Mouse (Mus musculus) liver, embryonic 11.5 days (tissue): ENCODE results near the gene Lsm2. TPM values are rescaled to one million over a fixed set of nuclear protein-coding genes. Genes with fewer than 3 reads are reported as not detected.
"Not testable (repeated sequence)": the region's sequence is repeated elsewhere in the genome, so short reads cannot be mapped to it uniquely, and the experiment has no call there.

Experiments
- ATAC-seq: fragments of 200-750 bp; cut with Nextera tagmentation; replicated peaks from 2 replicates; pipeline ENCODE4 v1.8.0; 2017; ENCODE audit warnings: moderate number of reproducible peaks, mild to moderate bottlenecking, moderate TSS enrichment, moderate library complexity; ENCODE audit not compliant: low FRiP score
- DNase-seq: peaks from one replicate; pipeline ENCODE4 v3.0.0-alpha.2; 2017; ENCODE audit warnings: low spot score
- H3K27ac ChIP-seq: fragments of 300-500 bp; sonication (generic); 2 replicates; pipeline ENCODE4 v1.5.1; 2014; ENCODE audit warnings: mild to moderate bottlenecking, low read depth, low read length, control low read depth
- H3K27me3 ChIP-seq: fragments of 300-500 bp; sonication (generic); replicated peaks from 2 replicates; pipeline ENCODE4 v1.6.1; 2014; ENCODE audit warnings: low read length, mixed read lengths; ENCODE audit not compliant: control insufficient read depth, insufficient read depth
- H3K36me3 ChIP-seq: fragments of 300-500 bp; sonication (generic); 2 replicates; pipeline ENCODE4 v1.6.1; 2014; ENCODE audit warnings: mild to moderate bottlenecking, low read length, moderate library complexity, mixed read lengths; ENCODE audit not compliant: control insufficient read depth, insufficient read depth
- H3K4me1 ChIP-seq: fragments of 300-500 bp; sonication (generic); replicated peaks from 2 replicates; pipeline ENCODE4 v1.6.1; 2014; ENCODE audit warnings: low read length, mixed read lengths; ENCODE audit not compliant: control insufficient read depth, insufficient read depth
- H3K4me2 ChIP-seq: fragments of 300-500 bp; sonication (generic); 2 replicates; pipeline ENCODE4 v1.6.1; 2014; ENCODE audit warnings: mild to moderate bottlenecking, control low read depth, moderate library complexity
- H3K4me3 ChIP-seq: fragments of 300-500 bp; sonication (generic); 2 replicates; pipeline ENCODE4 v1.5.1; 2014; ENCODE audit warnings: low read depth, low read length, control low read depth
- H3K9ac ChIP-seq: fragments of 300-500 bp; sonication (generic); 2 replicates; pipeline ENCODE4 v1.6.1; 2014; ENCODE audit warnings: low read depth, low read length, control low read depth
- H3K9me3 ChIP-seq: fragments of 300-500 bp; sonication (generic); 2 replicates; pipeline ENCODE4 v1.6.1; 2016; ENCODE audit warnings: low read length, inconsistent platforms, mixed read lengths; ENCODE audit not compliant: control insufficient read depth
- WGBS: fragments of 180-500 bp; shearing (Covaris S2); extraction: QIAGEN DNeasy Blood & Tissue Kit; methylation state at CpG from one replicate; pipeline ENCODE4 v1.1.7; 2014; 5-methylcytosine and 5-hydroxymethylcytosine counted together
- polyA plus RNA-seq: library from polyadenylated mRNA; unstranded; fragments of >200 nt; fragmentation: Nextera tagmentation; extraction: Ambion mirVana; gene quantifications from 2 replicates; pipeline ENCODE4 v1.2.1, GENCODE M21; 2014

The Lsm2 gene
- polyA plus RNA-seq, 1 experiment from 2014 or later, result 315 TPM

DNA sequence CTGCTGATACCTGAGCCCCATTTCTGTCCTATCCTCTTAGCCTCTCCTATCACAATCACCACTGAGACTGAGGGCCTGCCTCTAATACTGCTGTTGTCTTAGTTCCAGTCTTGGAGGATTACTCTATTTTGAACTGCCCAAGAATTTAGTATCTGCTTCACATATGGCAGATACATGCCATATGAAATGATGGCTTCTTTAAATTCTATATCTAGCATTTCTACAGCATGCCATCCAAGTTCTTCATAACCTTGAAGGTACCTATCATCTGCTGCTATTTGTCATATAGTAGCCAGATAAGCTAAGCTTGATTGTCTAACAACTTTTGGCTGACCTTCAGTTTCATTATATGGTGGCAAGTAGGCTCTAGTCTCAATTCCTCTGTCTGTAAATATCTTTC, 13.1 kb downstream of the Lsm2 start:
- H3K27me3 ChIP-seq, result no peaks in the 10 kb centered on the region
- no peaks in the 10 kb centered on the region for H3K9me3 ChIP-seq
- H3K4me1 ChIP-seq, result peaks cover 28% of the 10 kb centered on the region
- no peak for DNase-seq
- no peak overlapping the region for H3K4me2 ChIP-seq
- H3K4me3 ChIP-seq, result no peak overlapping the region
- H3K36me3 ChIP-seq, result peaks cover 27% of the 10 kb centered on the region
- H3K9ac ChIP-seq, result no peak overlapping the region
- no peak for ATAC-seq
- H3K27ac ChIP-seq, result no peak overlapping the region

DNA sequence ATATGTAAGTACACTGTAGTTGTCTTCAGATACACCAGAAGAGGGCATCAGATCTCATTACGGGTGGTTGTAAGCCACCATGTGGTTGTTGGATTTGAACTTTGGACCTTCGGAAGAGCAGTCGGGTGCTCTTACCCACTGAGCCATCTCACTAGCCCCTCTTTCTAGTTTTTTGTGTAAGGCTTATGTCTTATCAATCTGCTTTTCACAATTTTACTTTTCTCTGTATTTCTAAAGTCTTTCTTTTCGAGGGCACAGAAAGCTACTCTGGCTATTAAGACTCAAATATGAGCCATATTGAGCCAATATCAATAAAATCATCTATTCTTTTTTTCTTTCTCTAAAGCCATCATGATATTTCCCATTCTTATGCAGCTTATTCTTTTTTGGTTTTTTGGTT, 13.5 kb downstream of the Lsm2 start:
- WGBS, result 85% methylated on average over 4 of the region's 4 CpGs
- peaks cover 27% of the 10 kb centered on the region for H3K36me3 ChIP-seq
- not testable (repeated sequence) for H3K9me3 ChIP-seq, H3K4me2 ChIP-seq, DNase-seq, H3K27ac ChIP-seq, H3K4me3 ChIP-seq, H3K9ac ChIP-seq, H3K27me3 ChIP-seq, ATAC-seq
- H3K4me1 ChIP-seq, result peaks cover 28% of the 10 kb centered on the region

DNA sequence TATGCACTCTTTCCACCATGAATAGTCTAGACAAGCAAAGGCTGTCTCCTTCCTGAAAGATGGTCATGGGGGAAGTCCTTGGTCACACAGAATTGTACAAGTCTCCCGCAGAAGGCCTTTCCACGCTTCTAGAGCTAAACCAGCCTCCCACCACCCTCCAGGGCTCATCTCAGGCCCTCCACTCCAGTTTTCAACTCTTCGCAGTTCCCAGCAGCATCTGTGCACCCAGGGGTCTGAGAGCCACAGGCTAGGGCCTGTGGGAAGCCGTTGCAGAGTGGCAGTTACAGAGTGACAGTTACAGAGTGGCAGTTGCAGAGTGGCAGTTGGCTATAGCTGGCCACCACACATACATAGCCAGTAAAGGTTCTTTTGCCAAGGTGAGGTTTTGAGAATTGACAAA, 14.3 kb downstream of the Lsm2 start:
- peaks cover 27% of the 10 kb centered on the region for H3K36me3 ChIP-seq
- not testable (repeated sequence) for H3K27ac ChIP-seq, H3K4me3 ChIP-seq, DNase-seq, H3K4me2 ChIP-seq, H3K9me3 ChIP-seq, H3K9ac ChIP-seq, ATAC-seq, H3K27me3 ChIP-seq
- peaks cover 28% of the 10 kb centered on the region for H3K4me1 ChIP-seq
- 91% methylated on average over 4 of the region's 4 CpGs for WGBS

DNA sequence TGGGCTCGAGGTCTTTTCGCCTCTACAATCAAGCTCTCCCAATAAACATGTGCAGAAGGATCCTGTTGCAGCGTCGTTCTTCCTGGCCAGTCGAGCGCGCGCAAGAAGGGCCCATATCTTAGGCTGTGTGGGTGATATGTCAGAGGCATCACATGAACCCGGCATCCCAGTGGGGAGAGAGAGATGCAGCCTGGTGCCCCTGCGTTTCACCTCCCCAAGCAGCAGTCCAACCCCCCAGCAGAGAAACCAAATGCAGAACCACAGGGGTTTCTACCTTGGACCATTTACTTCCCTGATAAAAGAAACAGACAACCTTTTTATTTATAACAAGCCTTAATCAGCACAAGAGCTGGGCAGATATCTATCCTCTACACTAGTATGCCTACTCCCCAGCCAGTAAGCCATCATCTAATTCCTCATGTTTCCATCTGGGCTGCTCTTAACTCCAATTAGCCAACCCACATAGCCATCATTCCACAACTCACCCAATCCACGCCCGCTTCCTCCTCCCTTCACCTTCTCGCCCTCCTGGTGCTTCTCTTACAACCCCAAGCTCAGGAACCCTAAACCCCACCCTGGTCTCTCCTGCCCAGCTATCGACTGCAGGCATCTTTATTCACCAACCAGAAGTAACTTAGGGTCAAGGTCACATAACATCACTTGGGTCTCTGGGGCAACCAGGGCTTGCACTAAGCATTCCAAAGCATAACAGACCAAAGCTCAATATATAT, 14.9 kb downstream of the Lsm2 start:
- Histone ChIP-seq H3K4me1 (peaks cover 28% of the 10 kb centered on the region), H3K9me3 (no peaks in the 10 kb centered on the region), H3K9ac (peak overlapping the region; percentile 41; the same call in 1 of the 2 replicates), H3K27me3 (no peaks in the 10 kb centered on the region), H3K36me3 (peaks cover 24% of the 10 kb centered on the region), H3K4me3 (peak overlapping the region; percentile 55), H3K4me2 (peak overlapping the region; percentile 98), H3K27ac (peak overlapping the region; percentile 38; the same call in 1 of the 2 replicates)
- DNase-seq (no peak), ATAC-seq (no peak)
- WGBS, result 75% methylated on average over 12 of the region's 14 CpGs

DNA sequence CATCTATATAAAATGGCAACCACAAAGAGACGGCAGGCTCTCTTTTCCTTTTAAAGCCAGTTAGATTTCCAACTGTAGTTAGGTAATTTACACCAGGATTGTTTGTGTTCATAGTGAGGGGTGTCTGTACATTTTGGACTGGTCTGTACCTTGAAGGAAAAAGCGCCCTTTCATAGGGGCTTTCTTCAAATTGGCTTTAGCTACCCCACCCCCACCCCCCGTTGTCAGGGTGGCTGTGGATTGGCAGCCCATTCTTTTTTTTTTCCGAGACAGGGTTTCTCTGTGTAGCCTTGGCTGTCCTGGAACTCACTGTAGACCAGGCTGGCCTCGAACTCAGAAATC, 15.5 kb downstream of the Lsm2 start:
- Histone ChIP-seq H3K9ac (peak overlapping the region; percentile 41; the same call in 1 of the 2 replicates), H3K27me3 (no peaks in the 10 kb centered on the region), H3K36me3 (peaks cover 24% of the 10 kb centered on the region), H3K9me3 (no peaks in the 10 kb centered on the region), H3K4me1 (peaks cover 28% of the 10 kb centered on the region), H3K4me3 (peak overlapping the region; percentile 55), H3K27ac (peak overlapping the region; percentile 38), H3K4me2 (peak overlapping the region; percentile 98)
- ATAC-seq (no peak), DNase-seq (no peak)
- 76% methylated on average over 5 of the region's 5 CpGs for WGBS

DNA sequence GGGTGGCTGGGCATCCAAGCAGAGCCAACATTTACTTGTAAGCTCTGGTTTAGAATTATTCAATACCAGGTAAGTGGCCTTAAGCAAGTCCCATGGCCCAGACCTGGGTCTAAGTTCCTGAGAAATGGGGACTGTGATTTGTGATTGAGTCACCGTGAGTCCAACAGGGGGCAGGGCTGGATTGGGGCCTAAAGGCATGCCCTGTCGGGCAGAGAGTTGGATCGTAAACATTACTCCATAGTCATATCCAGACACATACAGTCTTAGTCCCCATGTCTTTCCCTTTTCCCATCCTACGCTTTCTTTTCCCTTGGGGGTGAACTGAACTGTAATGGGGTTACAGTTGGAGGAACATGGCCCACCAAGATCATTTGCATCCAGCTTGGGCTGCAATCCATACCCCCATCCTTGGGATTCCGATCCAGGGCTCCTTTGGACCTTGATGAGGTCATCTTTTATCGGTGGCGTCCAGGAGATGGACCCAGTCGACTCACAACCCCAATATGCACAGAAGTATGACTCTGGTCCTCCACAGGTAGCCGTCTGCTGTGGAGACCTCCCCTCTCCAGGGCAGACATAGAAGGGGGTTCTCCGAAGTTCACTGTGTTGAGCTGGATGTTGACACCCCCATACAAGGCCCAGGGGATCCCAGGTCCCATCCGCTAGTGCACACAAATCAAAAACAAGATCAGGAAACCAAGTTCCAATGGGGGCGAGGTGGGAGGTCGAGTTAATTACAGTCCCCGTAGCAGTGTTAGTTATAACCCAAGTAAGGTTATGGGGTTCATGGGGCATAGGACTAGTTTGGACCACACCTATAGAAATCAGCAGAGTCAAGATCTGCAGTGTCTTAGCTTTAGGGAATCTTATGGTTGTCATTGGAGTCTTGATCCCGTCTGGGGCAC, 17.1 kb downstream of the Lsm2 start:
- H3K4me1 ChIP-seq, result peaks cover 45% of the 10 kb centered on the region
- ATAC-seq (no peak), DNase-seq (no peak)
- 81% methylated on average over 15 of the region's 15 CpGs for WGBS
- H3K27me3 ChIP-seq, result no peaks in the 10 kb centered on the region
- H3K9me3 ChIP-seq, result no peaks in the 10 kb centered on the region
- peak overlapping the region; percentile 99 for H3K27ac ChIP-seq
- peak overlapping the region; percentile 79 for H3K9ac ChIP-seq
- peaks cover 30% of the 10 kb centered on the region for H3K36me3 ChIP-seq
- peak overlapping the region; percentile 98 for H3K4me2 ChIP-seq
- H3K4me3 ChIP-seq, result peak overlapping the region; percentile 55

DNA sequence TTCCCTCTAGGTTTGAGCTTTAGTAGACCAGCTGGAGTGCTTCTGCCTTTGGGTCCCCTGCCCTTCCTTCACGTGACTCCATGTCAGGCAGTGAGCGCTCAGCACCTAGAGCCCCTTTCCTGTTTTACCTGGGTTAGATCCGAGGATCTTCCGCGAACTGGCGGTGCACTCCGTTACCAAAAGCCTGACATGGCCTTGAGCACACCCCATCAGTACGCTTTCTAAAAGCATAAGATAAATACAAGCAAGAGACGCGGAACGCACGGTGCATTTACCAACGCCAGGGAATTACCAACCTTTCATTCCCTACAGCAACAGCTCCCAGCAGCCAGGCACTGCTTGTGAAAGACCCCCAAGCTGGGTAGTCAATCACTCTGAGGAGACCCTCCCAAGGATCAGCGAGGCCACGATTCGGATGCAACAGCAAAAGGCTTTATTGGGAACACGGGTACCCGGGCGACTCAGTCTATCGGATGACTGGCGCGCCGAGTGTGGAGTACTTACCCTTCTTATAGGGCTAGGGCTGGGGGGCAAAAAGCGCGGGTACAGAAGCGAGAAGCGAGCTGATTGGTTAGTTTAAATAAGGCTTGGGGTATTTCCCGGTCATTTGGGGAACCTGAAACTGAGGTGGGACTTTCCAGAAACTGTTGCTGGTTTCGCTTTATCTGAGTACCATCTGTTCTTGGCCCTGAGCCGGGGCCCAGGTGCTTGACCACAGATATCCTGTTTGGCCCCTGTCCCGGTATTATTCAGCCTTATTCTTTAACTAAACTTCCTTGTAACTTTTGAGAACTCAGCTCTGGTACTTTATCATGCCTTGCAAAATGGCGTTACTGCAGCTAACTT, 18.4 kb downstream of the Lsm2 start:
- H3K36me3 ChIP-seq, result peaks cover 41% of the 10 kb centered on the region

DNA sequence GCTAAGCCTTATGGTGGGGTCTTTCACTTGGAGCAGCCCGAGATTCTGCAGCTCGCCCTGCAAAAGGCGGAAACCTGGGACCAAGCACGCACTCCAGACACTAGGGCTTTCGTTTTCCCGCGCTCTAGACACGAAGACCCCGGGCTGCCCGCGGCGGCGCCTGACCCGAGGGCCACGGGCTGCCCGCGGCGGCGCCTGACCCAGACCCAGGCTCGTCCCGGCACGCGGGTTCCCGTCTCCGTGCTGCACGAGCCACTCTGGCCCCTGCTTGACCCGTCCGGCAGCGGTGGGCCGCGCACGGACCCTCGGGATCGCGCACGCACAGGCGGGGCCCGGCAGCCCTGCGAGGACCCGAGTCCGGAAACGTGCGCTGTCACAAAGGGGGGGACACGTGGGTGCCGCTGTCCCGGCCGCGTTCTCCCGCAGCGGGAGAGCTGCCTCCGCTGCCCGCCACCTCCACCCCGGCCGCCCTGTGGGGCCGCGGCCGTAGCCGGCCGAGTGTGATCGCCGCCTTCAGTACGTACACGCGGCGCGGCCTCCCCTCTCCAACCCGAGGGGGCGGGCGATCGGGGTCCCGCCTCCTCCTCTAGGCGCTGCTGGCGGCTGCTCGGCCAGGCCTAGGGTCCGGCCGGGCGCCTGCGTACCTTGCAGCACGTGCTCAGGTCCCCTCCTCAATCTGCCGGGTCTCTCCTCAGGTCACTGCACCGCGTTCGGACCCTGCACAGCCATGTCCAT, 19.2 kb downstream of the Lsm2 start, which contains the start of gene Vars:
Gene Vars (plus strand): TSS at position 271 of the 735 bp plus-strand sequence.
- ATAC-seq, result peak; percentile 84

More for the DNA sequence above, 18.4 kb downstream of the Lsm2 start:
- ATAC-seq, result peak; percentile 24; the same call in 1 of the 2 replicates
- Histone ChIP-seq H3K9ac (peak overlapping the region; percentile 99), H3K4me2 (peak overlapping the region; percentile 98), H3K4me1 (peaks cover 54% of the 10 kb centered on the region), H3K27ac (peak overlapping the region; percentile 99), H3K4me3 (peak overlapping the region; percentile 98)
- not testable (repeated sequence) for H3K27me3 ChIP-seq, H3K9me3 ChIP-seq
- WGBS, result 13% methylated on average over 29 of the region's 32 CpGs
- peak; percentile 69 for DNase-seq

More for the DNA sequence above, 19.2 kb downstream of the Lsm2 start, which contains the start of gene Vars:
- Histone ChIP-seq H3K4me1 (peaks cover 54% of the 10 kb centered on the region), H3K4me2 (peak within 1 kb of the TSS; percentile 98), H3K9me3 (no peaks in the 10 kb centered on the region), H3K9ac (peak within 1 kb of the TSS; percentile 99), H3K36me3 (peaks cover 48% of the 10 kb centered on the region), H3K27ac (peak within 1 kb of the TSS; percentile 99), H3K4me3 (peak within 1 kb of the TSS; percentile 98), H3K27me3 (no peaks in the 10 kb centered on the region)
- DNase-seq, result peak; percentile 97
- under 1% methylated on average over 79 of the region's 83 CpGs for WGBS
